In genomic region chr17:12723986-12724766, GRCm38 (mm10) we compare ENCODE assay signal across 9 mouse cellular contexts. TPM values are rescaled to one million over a fixed set of nuclear protein-coding genes. Genes with fewer than 3 reads are reported as not detected.
DNase-seq lines count a peak whose midpoint lies in the region; ATAC-seq and TF ChIP-seq lines count a peak whose summit lies in the region.
"Had no signal": no experiment of that assay in that cellular context is flagged by ENCODE, and none has a peak within 500 bp of the region (broad histone marks: within the 10 kb centered on the region; RNA-seq: fewer than 3 reads in every experiment).

No protein-coding gene starts in this region.

- 57% methylated on average over 5 of the region's 5 CpGs for WGBS in intestine, embryonic 14.5 days
- 65% methylated on average over 5 of the region's 5 CpGs for WGBS in lung, postnatal 0 days
- 93% methylated on average over 5 of the region's 5 CpGs for WGBS in forebrain, embryonic 12.5 days

- H3K4me1 ChIP-seq in intestine, embryonic 14.5 days (replicated peaks; ENCODE audit: control insufficient read depth, insufficient read depth, low read length), result peaks cover 39% of the 10 kb centered on the region
- H3K4me1 ChIP-seq in lung, postnatal 0 days (ENCODE audit: insufficient read depth, low read depth, low read length), result peaks cover 22% of the 10 kb centered on the region
- H3K4me1 ChIP-seq in forebrain, embryonic 12.5 days, result no peaks in the 10 kb centered on the region

- no peak for TF ChIP-seq EP300 in lung, postnatal 0 days (IDR thresholded peaks at IDR 0.05)

- H3K9ac ChIP-seq in intestine, embryonic 14.5 days (ENCODE audit: low read length), result no peak overlapping the region
- no peak overlapping the region for H3K9ac ChIP-seq in lung, postnatal 0 days (replicated peaks; ENCODE audit: low read depth)
- H3K9ac ChIP-seq in forebrain, embryonic 12.5 days, result no peak overlapping the region

- ATAC-seq in intestine, embryonic 14.5 days (replicated peaks; ENCODE audit: low FRiP score, low TSS enrichment, low read depth), result peak; percentile 62
- ATAC-seq in lung, postnatal 0 days, result peak; percentile 33
- no peak for ATAC-seq in forebrain, embryonic 12.5 days (ENCODE audit: low FRiP score)

- H3K9me3 ChIP-seq in intestine, embryonic 14.5 days (ENCODE audit: control insufficient read depth, low read length), result no peaks in the 10 kb centered on the region
- H3K9me3 ChIP-seq in lung, postnatal 0 days (ENCODE audit: low read length), result no peaks in the 10 kb centered on the region
- no peaks in the 10 kb centered on the region for H3K9me3 ChIP-seq in forebrain, embryonic 12.5 days

- H3K27ac ChIP-seq in intestine, embryonic 14.5 days (ENCODE audit: low read depth), result peak overlapping the region; percentile 85
- H3K27ac ChIP-seq in lung, postnatal 0 days (ENCODE audit: low read length), result peak overlapping the region; percentile 48
- H3K27ac ChIP-seq in forebrain, embryonic 12.5 days, result no peak overlapping the region

- no peak overlapping the region for H3K4me2 ChIP-seq in intestine, embryonic 14.5 days (ENCODE audit: low read length)
- no peak overlapping the region for H3K4me2 ChIP-seq in lung, postnatal 0 days (replicated peaks; ENCODE audit: low read depth, low read length)
- H3K4me2 ChIP-seq in forebrain, embryonic 12.5 days, result no peak overlapping the region

- no peak for TF ChIP-seq CTCF in lung, postnatal 0 days (IDR thresholded peaks at IDR 0.05)

- peaks cover 34% of the 10 kb centered on the region for H3K36me3 ChIP-seq in intestine, embryonic 14.5 days (ENCODE audit: control insufficient read depth, insufficient read depth, low read length)
- peaks cover 3% of the 10 kb centered on the region; the same call in 1 of the 2 replicates for H3K36me3 ChIP-seq in lung, postnatal 0 days (ENCODE audit: insufficient read depth, low read length)
- peaks cover 60% of the 10 kb centered on the region for H3K36me3 ChIP-seq in forebrain, embryonic 12.5 days (replicated peaks)

- peak; percentile 30 to 41 for DNase-seq in cerebellum, postnatal 10 days
- no peak for DNase-seq in cerebellum, adult 9-11 months
- DNase-seq in fat pad, adult 2 months (ENCODE audit: extremely low read depth, low read depth, low spot score), result peak; percentile 80
- no peak for DNase-seq in intestine, embryonic 14.5 days (ENCODE audit: low spot score)
- DNase-seq in lung, postnatal 0 days (ENCODE audit: low spot score), result peak; percentile 55
- no peak for DNase-seq in spleen, postnatal 14 days (ENCODE audit: low spot score in 2 of 2)
- DNase-seq in layer of hippocampus, postnatal 10 days (ENCODE audit: low spot score in 2 of 2), result no peak

- H3K4me3 ChIP-seq in intestine, embryonic 14.5 days (ENCODE audit: low read depth, low read length), result no peak overlapping the region
- no peak overlapping the region for H3K4me3 ChIP-seq in lung, postnatal 0 days (ENCODE audit: low read depth, low read length)
- no peak overlapping the region for H3K4me3 ChIP-seq in forebrain, embryonic 12.5 days (replicated peaks)

- H3K27me3 ChIP-seq in intestine, embryonic 14.5 days (replicated peaks; ENCODE audit: control insufficient read depth, insufficient read depth, low read length), result no peaks in the 10 kb centered on the region
- H3K27me3 ChIP-seq in lung, postnatal 0 days (replicated peaks; ENCODE audit: insufficient read depth, low read length), result no peaks in the 10 kb centered on the region
- no peaks in the 10 kb centered on the region for H3K27me3 ChIP-seq in forebrain, embryonic 12.5 days

RNA-seq across cellular contexts. Expression of gene Igf2r, which starts 45.3 kb away (rescaled TPM):
- polyA plus RNA-seq in intestine, embryonic 14.5 days (2014; fragmentation: Nextera tagmentation; extraction: Ambion mirVana), result 52.3 and 52.8 TPM in 2 replicates
- polyA plus RNA-seq in lung, postnatal 0 days (2015; fragmentation: Nextera tagmentation; extraction: Ambion mirVana), result 26.7 and 27.9 TPM in 2 replicates
- polyA plus RNA-seq in forebrain, embryonic 12.5 days (2016; fragmentation: Nextera tagmentation; extraction: Ambion mirVana), result 22.7 TPM in 2 replicates
- total RNA-seq in layer of hippocampus, postnatal 10 days (2021), result 10 to 100 TPM; 25.5 to 27.7 TPM

RNA-seq across cellular contexts. Expression of gene Slc22a1, which starts 48.5 kb away (rescaled TPM):
- 0.34 TPM in 1 of 2 replicates, not detected in the other for polyA plus RNA-seq in intestine, embryonic 14.5 days (2014; fragmentation: Nextera tagmentation; extraction: Ambion mirVana)
- 1.6 and 3.2 TPM in 2 replicates for polyA plus RNA-seq in lung, postnatal 0 days (2015; fragmentation: Nextera tagmentation; extraction: Ambion mirVana)
- 0.10 TPM in 1 of 2 replicates, not detected in the other for polyA plus RNA-seq in forebrain, embryonic 12.5 days (2016; fragmentation: Nextera tagmentation; extraction: Ambion mirVana)
- 1 to 10 TPM in 1 of 2 experiments, not detected in 1; 1.9 TPM for total RNA-seq in layer of hippocampus, postnatal 10 days (2021)
- total RNA-seq: gastrocnemius, postnatal 4 days had no signal

Comparison
In these comparisons a context has a peak if more than half of its experiments do, and no peak if none do; other contexts are left out.
1. DNase-seq: peak in cerebellum, postnatal 10 days (2 of 2), fat pad, adult 2 months (single experiment) and lung, postnatal 0 days (single experiment); none in cerebellum, adult 9-11 months (single experiment), intestine, embryonic 14.5 days (single experiment), spleen, postnatal 14 days (0 of 2) and layer of hippocampus, postnatal 10 days (0 of 2).